Mouse (Mus musculus) MEL (cell line): ENCODE data around the gene Tradd. TPM values are rescaled to one million over a fixed set of nuclear protein-coding genes. Genes with fewer than 3 reads are reported as not detected.

ENCODE experiments used
- DNase-seq: peaks from one replicate; pipeline ENCODE4 v3.0.0; 2011; ENCODE audit warnings: low read depth, low spot score
- H3K27ac ChIP-seq: 2 replicates; pipeline ENCODE4 v1.5.1; 2012; ENCODE audit warnings: low read depth, mild to moderate bottlenecking, control low read depth, low read length, moderate library complexity; ENCODE audit not compliant: control insufficient read depth
- H3K27me3 ChIP-seq, 2 experiments: fragments of 150-350 bp in 1 of 2; sonication (generic) in 1 of 2; 2 replicates each; pipeline ENCODE4 v1.6.1; 2012; ENCODE audit warnings: low read length in 2 of 2, mild to moderate bottlenecking in 2 of 2, improper control_type of control experiment in 1 of 2, moderate library complexity in 1 of 2; ENCODE audit not compliant: insufficient read depth in 2 of 2, control insufficient read depth in 1 of 2
- H3K36me3 ChIP-seq, 2 experiments: 2 replicates each; pipeline ENCODE4 v1.6.1; 2012 to 2014; ENCODE audit warnings: low read length in 2 of 2, improper control_type of control experiment in 1 of 2, inconsistent platforms in 1 of 2, mild to moderate bottlenecking in 1 of 2; ENCODE audit not compliant: insufficient read depth in 2 of 2, control insufficient read depth in 1 of 2
- H3K4me1 ChIP-seq, 2 experiments: fragments of 150-350 bp in 1 of 2; sonication (generic) in 1 of 2; 2 replicates each; pipeline ENCODE4 v1.6.1; 2012; ENCODE audit warnings: low read length in 2 of 2, improper control_type of control experiment in 1 of 2, mild to moderate bottlenecking in 1 of 2; ENCODE audit not compliant: insufficient read depth in 2 of 2, control insufficient read depth in 1 of 2
- H3K4me3 ChIP-seq, 2 experiments: fragments of 150-350 bp in 1 of 2; sonication (generic) in 1 of 2; 2 replicates each; pipeline ENCODE4 v1.5.1; 2012; ENCODE audit warnings: low read depth in 2 of 2, low read length in 2 of 2, mild to moderate bottlenecking in 2 of 2, moderate library complexity in 2 of 2, control low read depth in 1 of 2, improper control_type of control experiment in 1 of 2; ENCODE audit not compliant: control insufficient read depth in 1 of 2, insufficient read depth in 1 of 2
- H3K79me2 ChIP-seq: 2 replicates; pipeline ENCODE4 v1.6.1; 2012; ENCODE audit warnings: mild to moderate bottlenecking, low read length, moderate library complexity; ENCODE audit not compliant: control insufficient read depth, poor library complexity, insufficient read depth
- H3K9ac ChIP-seq: 2 replicates; pipeline ENCODE4 v1.6.1; 2012; ENCODE audit warnings: low read depth, mild to moderate bottlenecking, control low read depth, low read length, moderate library complexity; ENCODE audit not compliant: control insufficient read depth, poor library complexity, severe bottlenecking
- H3K9me3 ChIP-seq: fragments of 150-350 bp; sonication (generic); replicated peaks from 2 replicates; pipeline ENCODE4 v1.6.1; 2012; ENCODE audit warnings: mild to moderate bottlenecking, low read length, improper control_type of control experiment, moderate library complexity; ENCODE audit not compliant: insufficient read depth
- BHLHE40 ChIP-seq: IDR thresholded peaks from 2 replicates; pipeline ENCODE4 v1.6.1; 2012; ENCODE audit warnings: low read depth, mild to moderate bottlenecking, inconsistent platforms, low read length, improper control_type of control experiment, borderline replicate concordance
- CHD2 ChIP-seq: IDR thresholded peaks from 2 replicates; pipeline ENCODE4 v1.6.1; 2011; ENCODE audit warnings: low read length, improper control_type of control experiment
- CTCF ChIP-seq, 3 experiments: IDR thresholded peaks in 2 of 3; conservative IDR thresholded peaks in 1 of 3; 2 replicates each; pipeline ENCODE4 v1.5.1; 2011 to 2012; ENCODE audit warnings: low read length in 3 of 3, low read depth in 2 of 3, mild to moderate bottlenecking in 2 of 3, improper control_type of control experiment in 1 of 3, inconsistent platforms in 1 of 3, mixed read lengths in 1 of 3, moderate library complexity in 1 of 3; ENCODE audit not compliant: control insufficient read depth in 1 of 3, insufficient read depth in 1 of 3, poor library complexity in 1 of 3, severe bottlenecking in 1 of 3
- E2F4 ChIP-seq: IDR thresholded peaks from 2 replicates; pipeline ENCODE4 v1.6.1; 2011; ENCODE audit warnings: low read depth, low read length, improper control_type of control experiment, borderline replicate concordance
- ELF1 ChIP-seq: IDR thresholded peaks from 2 replicates; pipeline ENCODE4 v1.6.1; 2014; ENCODE audit warnings: low read depth, mild to moderate bottlenecking, inconsistent platforms, low read length, improper control_type of control experiment, moderate library complexity
- EP300 ChIP-seq, 2 experiments: IDR thresholded peaks; 2 replicates each; pipeline ENCODE4 v1.6.1; 2011; ENCODE audit warnings: improper control_type of control experiment in 2 of 2, low read length in 2 of 2, low read depth in 1 of 2, mild to moderate bottlenecking in 1 of 2
- ETS1 ChIP-seq: IDR thresholded peaks from 2 replicates; pipeline ENCODE4 v1.6.1; 2012; ENCODE audit warnings: low read depth, mild to moderate bottlenecking, inconsistent platforms, low read length, improper control_type of control experiment, moderate library complexity
- GATA1 ChIP-seq: IDR thresholded peaks from 2 replicates; pipeline ENCODE4 v1.6.1; 2011; ENCODE audit warnings: low read depth, low read length, improper control_type of control experiment
- JUND ChIP-seq: IDR thresholded peaks from 2 replicates; pipeline ENCODE4 v1.6.1; 2011; ENCODE audit warnings: low read depth, mild to moderate bottlenecking, improper control_type of control experiment, low read length
- KAT2A ChIP-seq: conservative IDR thresholded peaks from 2 replicates; pipeline ENCODE4 v1.6.1; 2012; ENCODE audit warnings: low read depth, low read length, improper control_type of control experiment, inconsistent platforms
- MAFK ChIP-seq: IDR thresholded peaks from 2 replicates; pipeline ENCODE4 v1.6.1; 2011; ENCODE audit warnings: low read depth, mild to moderate bottlenecking, low read length, improper control_type of control experiment, borderline replicate concordance
- MEF2A ChIP-seq: IDR thresholded peaks from 2 replicates; pipeline ENCODE4 v1.6.1; 2014; ENCODE audit warnings: low read depth, mild to moderate bottlenecking, inconsistent platforms, low read length, improper control_type of control experiment; ENCODE audit not compliant: poor library complexity, insufficient replicate concordance, severe bottlenecking; ENCODE audit errors: extremely low read depth
- MXI1 ChIP-seq: IDR thresholded peaks from 2 replicates; pipeline ENCODE4 v1.6.1; 2011; ENCODE audit warnings: mild to moderate bottlenecking, low read depth, low read length, improper control_type of control experiment
- MYB ChIP-seq: IDR thresholded peaks from 2 replicates; pipeline ENCODE4 v1.6.1; 2011; ENCODE audit warnings: mild to moderate bottlenecking, low read depth, low read length, improper control_type of control experiment
- NELFE ChIP-seq: IDR thresholded peaks from 2 replicates; pipeline ENCODE4 v1.6.1; 2011; ENCODE audit warnings: low read depth, low read length, improper control_type of control experiment
- NRF1 ChIP-seq: IDR thresholded peaks from 2 replicates; pipeline ENCODE4 v1.6.1; 2014; ENCODE audit warnings: low read depth, mild to moderate bottlenecking, inconsistent platforms, low read length, improper control_type of control experiment, moderate library complexity; ENCODE audit not compliant: poor library complexity, insufficient read depth, severe bottlenecking
- POLR2AphosphoS5 ChIP-seq: IDR thresholded peaks from 2 replicates; pipeline ENCODE4 v1.6.1; 2012; ENCODE audit warnings: low read depth, borderline replicate concordance, mild to moderate bottlenecking, inconsistent platforms, low read length, moderate library complexity, mixed read lengths
- RCOR1 ChIP-seq: IDR thresholded peaks from 2 replicates; pipeline ENCODE4 v1.6.1; 2012; ENCODE audit warnings: low read depth, mild to moderate bottlenecking, inconsistent platforms, low read length, improper control_type of control experiment
- SIN3A ChIP-seq: IDR thresholded peaks from 2 replicates; pipeline ENCODE4 v1.6.1; 2012; ENCODE audit warnings: low read length, improper control_type of control experiment, inconsistent platforms
- SMC3 ChIP-seq: IDR thresholded peaks from 2 replicates; pipeline ENCODE4 v1.6.1; 2011; ENCODE audit warnings: low read depth, low read length, improper control_type of control experiment
- TAL1 ChIP-seq: IDR thresholded peaks from 2 replicates; pipeline ENCODE4 v1.6.1; 2012; ENCODE audit warnings: mild to moderate bottlenecking, inconsistent platforms, low read length, moderate library complexity, mixed read lengths
- TBP ChIP-seq: IDR thresholded peaks from 2 replicates; pipeline ENCODE4 v1.8.0; 2011; ENCODE audit warnings: low read depth, low read length, improper control_type of control experiment
- TCF12 ChIP-seq: IDR thresholded peaks from 2 replicates; pipeline ENCODE4 v1.6.1; 2014; ENCODE audit warnings: low read depth, mild to moderate bottlenecking, inconsistent platforms, low read length, improper control_type of control experiment, moderate library complexity
- UBTF ChIP-seq: IDR thresholded peaks from 2 replicates; pipeline ENCODE4 v1.6.1; 2012; ENCODE audit warnings: low read depth, mild to moderate bottlenecking, inconsistent platforms, low read length, improper control_type of control experiment, moderate library complexity, borderline replicate concordance; ENCODE audit not compliant: insufficient read depth
- USF1 ChIP-seq: IDR thresholded peaks from 2 replicates; pipeline ENCODE4 v1.6.1; 2014; ENCODE audit warnings: low read depth, mild to moderate bottlenecking, inconsistent platforms, low read length, improper control_type of control experiment, moderate library complexity
- USF2 ChIP-seq, 2 experiments: IDR thresholded peaks; 2 replicates each; pipeline ENCODE4 v1.6.1; 2011 to 2012; ENCODE audit warnings: improper control_type of control experiment in 2 of 2, low read length in 2 of 2, borderline replicate concordance in 1 of 2, inconsistent platforms in 1 of 2, low read depth in 1 of 2, mild to moderate bottlenecking in 1 of 2; ENCODE audit not compliant: insufficient read depth in 1 of 2
- ZC3H11A ChIP-seq: IDR thresholded peaks from 2 replicates; pipeline ENCODE4 v1.6.1; 2012; ENCODE audit warnings: low read depth, mild to moderate bottlenecking, inconsistent platforms, low read length, improper control_type of control experiment
- ZKSCAN1 ChIP-seq: IDR thresholded peaks from 2 replicates; pipeline ENCODE4 v1.6.1; 2012; ENCODE audit warnings: low read depth, mild to moderate bottlenecking, inconsistent platforms, low read length, improper control_type of control experiment, moderate library complexity
- ZMIZ1 ChIP-seq: IDR thresholded peaks from 2 replicates; pipeline ENCODE4 v1.6.1; 2012; ENCODE audit warnings: low read depth, mild to moderate bottlenecking, inconsistent platforms, low read length, improper control_type of control experiment, moderate library complexity
- ZNF384 ChIP-seq: IDR thresholded peaks from 2 replicates; pipeline ENCODE4 v1.6.1; 2012; ENCODE audit warnings: low read depth, mild to moderate bottlenecking, inconsistent platforms, low read length, improper control_type of control experiment
- polyA plus RNA-seq, 2 experiments: library from polyadenylated mRNA; stranded (reverse) in 1 of 2; unstranded in 1 of 2; fragments of >175 nt in 1 of 2; fragments of >200 nt in 1 of 2; gene quantifications; 2 replicates each; pipeline versions ENCODE4 v1.2.1 to v1.2.4; 2012; ENCODE audit warnings: low replicate concordance in 2 of 2, low read depth in 1 of 2; ENCODE audit not compliant: insufficient read length in 2 of 2, insufficient read depth in 1 of 2, missing spikeins in 1 of 2
- total RNA-seq: library from RNA; depleted of rRNA; stranded (reverse); fragments of 300-350 nt; gene quantifications from 2 replicates; pipeline ENCODE4 v1.2.3, GENCODE M21; 2012

The Tradd gene
- total and polyA plus RNA-seq, 3 experiments = 31.0 to 33.5 TPM; not detected in 1

DNA sequence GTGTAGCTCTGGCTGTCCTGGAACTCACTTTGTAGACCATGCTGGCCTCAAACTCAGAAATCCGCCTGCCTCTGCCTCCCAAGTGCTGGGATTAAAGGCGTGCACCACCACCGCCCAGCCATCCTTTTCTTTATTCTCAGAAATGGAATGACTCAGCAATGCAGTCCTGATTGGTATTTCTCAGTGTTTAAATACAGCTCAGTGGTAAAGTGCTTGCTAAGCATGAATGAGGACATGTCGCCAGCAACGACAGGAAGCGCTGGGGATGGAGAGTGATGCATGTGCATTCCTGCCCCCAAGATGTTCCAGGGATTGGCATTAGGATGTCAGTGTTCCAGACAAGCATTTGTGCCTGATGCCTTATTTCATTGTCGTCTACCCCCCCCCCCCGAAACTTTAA lies 39.0 kb upstream of the Tradd start:
- H3K9ac ChIP-seq = no peak overlapping the region
- no peaks in the 10 kb centered on the region for H3K9me3 ChIP-seq
- TF ChIP-seq EP300 (IDR thresholded peaks at IDR 0.05; ENCODE audit: low read depth in 1 of 2, low read length in 2 of 2) (no peak), GATA1 (no peak), SMC3 (no peak), ZNF384 (no peak), SIN3A (no peak), MXI1 (no peak)
- TF ChIP-seq, all 39 proteins: peak for 0
- peaks cover 24% of the 10 kb centered on the region for H3K79me2 ChIP-seq
- H3K27ac ChIP-seq = no peak overlapping the region
- peaks cover 9 to 39% of the 10 kb centered on the region in 2 experiments for H3K4me1 ChIP-seq
- no peak for DNase-seq
- no peaks in the 10 kb centered on the region for H3K27me3 ChIP-seq
- peaks cover 18 to 47% of the 10 kb centered on the region in 2 experiments for H3K36me3 ChIP-seq
- no peak overlapping the region for H3K4me3 ChIP-seq

DNA sequence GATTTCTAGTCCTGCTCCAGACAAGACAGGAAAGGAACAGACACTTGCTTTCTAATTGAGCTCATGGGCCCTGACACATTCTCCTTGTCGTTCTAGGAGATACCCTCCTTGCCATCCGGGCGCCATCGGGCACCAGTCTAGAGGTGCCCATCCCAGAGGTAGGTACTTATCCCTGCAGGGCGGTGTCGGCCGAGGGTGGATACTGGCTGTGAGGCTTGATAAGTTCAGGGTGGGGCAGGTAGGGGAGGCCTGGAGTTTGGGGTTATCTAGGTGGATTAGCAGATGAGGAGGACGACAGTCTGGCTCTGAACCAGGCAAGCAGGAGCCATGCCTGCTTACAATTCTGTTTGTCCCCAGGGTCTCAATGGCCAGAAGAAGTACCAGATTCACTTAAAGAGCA lies 35.6 kb upstream of the Tradd start:
- Histone ChIP-seq H3K9ac (peak overlapping the region; percentile 16), H3K4me3 (peak overlapping the region; percentile 0 to 12; a peak in 1 of 4 replicates), H3K27me3 (no peaks in the 10 kb centered on the region), H3K27ac (peak overlapping the region; percentile 51), H3K79me2 (peaks cover 34% of the 10 kb centered on the region), H3K4me1 (peaks cover 11 to 46% of the 10 kb centered on the region in 2 experiments), H3K36me3 (peaks cover 18 to 48% of the 10 kb centered on the region in 2 experiments), H3K9me3 (no peaks in the 10 kb centered on the region)
- peak; percentile 56 for DNase-seq
- no peak for TF ChIP-seq ZNF384
- no peak for TF ChIP-seq USF1
- TF ChIP-seq TAL1 = peak; percentile 42
- TF ChIP-seq SIN3A = no peak; the same call in 1 of the 2 replicates
- TF ChIP-seq CHD2 = no peak
- no peak for TF ChIP-seq JUND
- no peak for TF ChIP-seq CTCF (IDR thresholded peaks at IDR 0.05 in 2 of 3, conservative IDR thresholded peaks at IDR 0.05 in 1 of 3; ENCODE audit: control insufficient read depth in 1 of 3, insufficient read depth in 1 of 3, low read depth in 2 of 3, low read length in 3 of 3, poor library complexity in 1 of 3, severe bottlenecking in 1 of 3)
- peak; percentile 55 to 77 for TF ChIP-seq EP300 (IDR thresholded peaks at IDR 0.05; ENCODE audit: low read depth in 1 of 2, low read length in 2 of 2)
- TF ChIP-seq USF2 (IDR thresholded peaks at IDR 0.05; ENCODE audit: borderline replicate concordance in 1 of 2, insufficient read depth in 1 of 2, low read depth in 1 of 2, low read length in 2 of 2) = no peak
- TF ChIP-seq POLR2AphosphoS5 = no peak
- peak; percentile 66 for TF ChIP-seq GATA1
- no peak for TF ChIP-seq NRF1
- peak; percentile 74; the same call in 1 of the 2 replicates for TF ChIP-seq TCF12
- peak; percentile 17; the same call in 1 of the 2 replicates for TF ChIP-seq RCOR1
- no peak for TF ChIP-seq KAT2A
- no peak for TF ChIP-seq BHLHE40
- no peak for TF ChIP-seq ELF1
- no peak for TF ChIP-seq MAFK
- no peak for TF ChIP-seq MYB
- TF ChIP-seq ZC3H11A = no peak
- TF ChIP-seq ZKSCAN1 = no peak
- no peak for TF ChIP-seq NELFE
- TF ChIP-seq ETS1 = peak; percentile 15; the same call in 1 of the 2 replicates
- TF ChIP-seq E2F4 = no peak
- no peak for TF ChIP-seq ZMIZ1
- no peak for TF ChIP-seq UBTF
- no peak for TF ChIP-seq TBP
- no peak for TF ChIP-seq MEF2A
